Mouse (Mus musculus) heart, postnatal 0 days (tissue): ENCODE results near the gene Arpc2.

Experiments used
- CTCF ChIP-seq: IDR thresholded peaks from 2 replicates; pipeline ENCODE4 v1.5.1; 2016; ENCODE audit warnings: antibody characterized with exemption, control low read depth, low read depth
- EP300 ChIP-seq: IDR thresholded peaks from 2 replicates; pipeline ENCODE4 v1.6.1; 2016; ENCODE audit warnings: antibody characterized with exemption, low read depth

DNA sequence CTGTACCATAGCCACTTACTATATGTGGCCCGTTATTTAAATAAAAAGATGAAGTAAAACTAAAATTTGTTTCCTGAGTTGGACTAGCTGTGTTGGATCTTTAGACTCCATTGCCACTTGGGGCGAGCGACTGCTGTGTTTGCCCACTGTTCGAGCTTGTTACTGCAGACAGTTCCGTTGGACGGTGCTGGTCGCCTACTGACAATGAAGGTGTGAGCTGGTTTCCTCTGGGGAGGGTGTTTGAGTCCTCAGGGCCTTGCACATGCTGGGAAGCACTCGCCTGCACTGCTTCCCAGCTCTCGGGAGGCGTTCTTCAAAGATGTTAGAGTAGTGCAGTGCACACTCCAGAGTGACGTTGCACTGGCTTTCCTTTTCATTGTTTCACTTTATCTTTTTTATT is 3.7 kb downstream of the Arpc2 start:
- TF ChIP-seq EP300 (no peak), CTCF (no peak)
